8 mouse cellular contexts compared by ENCODE assay signal in genomic region chr6:30336912-30337311, GRCm38 (mm10). TPM values are rescaled to one million over a fixed set of nuclear protein-coding genes. Genes with fewer than 3 reads are reported as not detected.
DNase-seq lines count a peak whose midpoint lies in the region; ATAC-seq and TF ChIP-seq lines count a peak whose summit lies in the region.

No protein-coding gene starts in this region.

- no peak overlapping the region for H3K4me2 ChIP-seq in forebrain, postnatal 0 days (ENCODE audit: low read depth)
- no peak overlapping the region for H3K4me2 ChIP-seq in forebrain, embryonic 12.5 days
- H3K4me2 ChIP-seq in lung, embryonic 15.5 days: peak overlapping the region; percentile 43

- H3K79me2 ChIP-seq in heart, adult 2 months (replicated peaks; ENCODE audit: control insufficient read depth, insufficient read depth, low read length): no peaks in the 10 kb centered on the region

- peak; percentile 50; the same call in 1 of the 2 replicates for TF ChIP-seq POLR2A in heart, adult 2 months (IDR thresholded peaks at IDR 0.05; ENCODE audit: insufficient read depth, low read depth, low read length)
- TF ChIP-seq POLR2A in cerebellum, adult 2 months (IDR thresholded peaks at IDR 0.05; ENCODE audit: borderline replicate concordance, insufficient read depth, low read length): no peak

- intact Hi-C loops in heart, adult 2 months (cut with DNase I): loop anchor here (2.0 kb wide), 1 partner anchor 38 kb away; no protein-coding TSS in a partner anchor

- H3K9ac ChIP-seq in forebrain, postnatal 0 days: no peak overlapping the region
- no peak overlapping the region for H3K9ac ChIP-seq in forebrain, embryonic 12.5 days
- H3K9ac ChIP-seq in heart, adult 2 months (ENCODE audit: low read depth, low read length): no peak overlapping the region
- no peak overlapping the region for H3K9ac ChIP-seq in lung, embryonic 15.5 days

- H3K27ac ChIP-seq in forebrain, postnatal 0 days (ENCODE audit: low read depth, low read length): no peak overlapping the region
- H3K27ac ChIP-seq in forebrain, embryonic 12.5 days: no peak overlapping the region
- peak overlapping the region; percentile 67 for H3K27ac ChIP-seq in heart, adult 2 months
- peak overlapping the region; percentile 73 for H3K27ac ChIP-seq in lung, embryonic 15.5 days
- H3K27ac ChIP-seq in cerebellum, adult 2 months (ENCODE audit: insufficient read depth, low read length): no peak overlapping the region

- no peak for TF ChIP-seq CTCF in forebrain, postnatal 0 days (IDR thresholded peaks at IDR 0.05; ENCODE audit: low read depth)
- peak; percentile 30 for TF ChIP-seq CTCF in heart, adult 2 months (IDR thresholded peaks at IDR 0.05)
- TF ChIP-seq CTCF in cerebellum, adult 2 months (IDR thresholded peaks at IDR 0.05; ENCODE audit: borderline replicate concordance, insufficient read depth, low read depth, low read length): no peak

- TF ChIP-seq EP300 in heart, adult 2 months (IDR thresholded peaks at IDR 0.05; ENCODE audit: insufficient read depth, low read depth, low read length): peak; percentile 74

- H3K4me1 ChIP-seq in forebrain, postnatal 0 days (ENCODE audit: insufficient read depth): no peaks in the 10 kb centered on the region
- no peaks in the 10 kb centered on the region for H3K4me1 ChIP-seq in forebrain, embryonic 12.5 days
- H3K4me1 ChIP-seq in heart, adult 2 months (ENCODE audit: control insufficient read depth, insufficient read depth, low read length): peaks cover 2% of the 10 kb centered on the region; the same call in 1 of the 2 replicates
- peaks cover 6% of the 10 kb centered on the region; the same call in 1 of the 2 replicates for H3K4me1 ChIP-seq in lung, embryonic 15.5 days
- no peaks in the 10 kb centered on the region; the same call in 1 of the 2 replicates for H3K4me1 ChIP-seq in cerebellum, adult 2 months (ENCODE audit: control insufficient read depth, insufficient read depth, low read length)

- H3K4me3 ChIP-seq in forebrain, postnatal 0 days (ENCODE audit: low read depth, low read length): no peak overlapping the region
- H3K4me3 ChIP-seq in forebrain, embryonic 12.5 days (replicated peaks): no peak overlapping the region
- no peak overlapping the region for H3K4me3 ChIP-seq in heart, adult 2 months
- 0 out of 2 replicates have a peak overlapping the region, but pooled peaks have one; percentile 3 for H3K4me3 ChIP-seq in lung, embryonic 15.5 days
- no peak overlapping the region for H3K4me3 ChIP-seq in cerebellum, adult 2 months (replicated peaks; ENCODE audit: insufficient read depth, low read depth, low read length)

- WGBS in forebrain, postnatal 0 days: 18% methylated on average over 5 of the region's 5 CpGs
- WGBS in forebrain, embryonic 12.5 days: 41% methylated on average over 5 of the region's 5 CpGs
- 6% methylated on average over 5 of the region's 5 CpGs for WGBS in heart, adult 2 months
- 4% methylated on average over 5 of the region's 5 CpGs for WGBS in lung, embryonic 15.5 days
- 4% methylated on average over 5 of the region's 5 CpGs for WGBS in cerebellum, adult 2 months

- ATAC-seq in forebrain, postnatal 0 days: no peak; the same call in 1 of the 2 replicates
- no peak for ATAC-seq in forebrain, embryonic 12.5 days (ENCODE audit: low FRiP score)
- ATAC-seq in lung, embryonic 15.5 days (ENCODE audit: borderline replicate concordance, extremely low read depth, low FRiP score, low TSS enrichment): peak; percentile 90

- no peaks in the 10 kb centered on the region for H3K36me3 ChIP-seq in forebrain, postnatal 0 days (ENCODE audit: insufficient read depth)
- H3K36me3 ChIP-seq in forebrain, embryonic 12.5 days (replicated peaks): no peaks in the 10 kb centered on the region
- no peaks in the 10 kb centered on the region for H3K36me3 ChIP-seq in heart, adult 2 months (ENCODE audit: control insufficient read depth, insufficient read depth, low read length)
- no peaks in the 10 kb centered on the region for H3K36me3 ChIP-seq in lung, embryonic 15.5 days

- peak; percentile 13 for DNase-seq in forebrain, postnatal 0 days
- peak; percentile 85 for DNase-seq in T-cell, adult 2 months (ENCODE audit: low spot score)
- peak; percentile 76 to 87 for DNase-seq in heart, adult 2 months
- DNase-seq in kidney, adult 9 months: peak; percentile 82
- peak; percentile 48 to 49 for DNase-seq in spleen, adult 18-20 months
- no peak for DNase-seq in cerebellum, adult 2 months

- no peaks in the 10 kb centered on the region for H3K9me3 ChIP-seq in forebrain, postnatal 0 days (ENCODE audit: low read length)
- no peaks in the 10 kb centered on the region for H3K9me3 ChIP-seq in forebrain, embryonic 12.5 days
- H3K9me3 ChIP-seq in lung, embryonic 15.5 days: no peaks in the 10 kb centered on the region

- H3K27me3 ChIP-seq in forebrain, postnatal 0 days (ENCODE audit: insufficient read depth, low read length): no peaks in the 10 kb centered on the region
- H3K27me3 ChIP-seq in forebrain, embryonic 12.5 days: no peaks in the 10 kb centered on the region
- H3K27me3 ChIP-seq in heart, adult 2 months (ENCODE audit: control insufficient read depth, insufficient read depth, low read length): no peaks in the 10 kb centered on the region
- H3K27me3 ChIP-seq in lung, embryonic 15.5 days: no peaks in the 10 kb centered on the region
- no peaks in the 10 kb centered on the region for H3K27me3 ChIP-seq in cerebellum, adult 2 months (ENCODE audit: control insufficient read depth, insufficient read depth, low read length)

RNA-seq across cellular contexts. Expression of gene Ube2h, which starts 32.6 kb away (rescaled TPM):
- 33.3 and 42.7 TPM in 2 replicates for total RNA-seq in forebrain, postnatal 0 days (2014; rRNA removed)
- 31.3 and 37.7 TPM in 2 replicates for polyA plus RNA-seq in forebrain, postnatal 0 days (2015; fragmentation: Nextera tagmentation; extraction: Ambion mirVana)
- 56.9 and 62.3 TPM in 2 replicates for polyA plus RNA-seq in forebrain, embryonic 12.5 days (2016; fragmentation: Nextera tagmentation; extraction: Ambion mirVana)
- 10 to 100 TPM; 61.5 to 61.7 TPM for total RNA-seq in heart, adult 2 months (2021)
- polyA plus RNA-seq in heart, adult 2 months (2012; rRNA removed): 29.4 and 44.2 TPM in 2 replicates
- polyA plus RNA-seq in lung, embryonic 15.5 days (2015; fragmentation: Nextera tagmentation; extraction: Ambion mirVana): 39.7 and 40.1 TPM in 2 replicates
- polyA plus RNA-seq in cerebellum, adult 2 months (2012; rRNA removed): 78.4 and 78.9 TPM in 2 replicates

RNA-seq across cellular contexts. Expression of gene Zc3hc1, which starts 53.9 kb away (rescaled TPM):
- total RNA-seq in forebrain, postnatal 0 days (2014; rRNA removed): 56.7 and 57.2 TPM in 2 replicates
- polyA plus RNA-seq in forebrain, postnatal 0 days (2015; fragmentation: Nextera tagmentation; extraction: Ambion mirVana): 69.4 and 71.9 TPM in 2 replicates
- 65.2 and 66.5 TPM in 2 replicates for polyA plus RNA-seq in forebrain, embryonic 12.5 days (2016; fragmentation: Nextera tagmentation; extraction: Ambion mirVana)
- total RNA-seq in heart, adult 2 months (2021): 10 to 100 TPM; 16.0 to 16.2 TPM
- 13.4 and 15.1 TPM in 2 replicates for polyA plus RNA-seq in heart, adult 2 months (2012; rRNA removed)
- polyA plus RNA-seq in lung, embryonic 15.5 days (2015; fragmentation: Nextera tagmentation; extraction: Ambion mirVana): 62.7 and 65.2 TPM in 2 replicates
- 26.6 and 30.2 TPM in 2 replicates for polyA plus RNA-seq in cerebellum, adult 2 months (2012; rRNA removed)

Comparison
In these comparisons a context has a peak if more than half of its experiments do, and no peak if none do; other contexts are left out.
1. DNase-seq: peak in forebrain, postnatal 0 days (single experiment), T-cell, adult 2 months (single experiment), heart, adult 2 months (2 of 2), kidney, adult 9 months (single experiment) and spleen, adult 18-20 months (2 of 2); none in cerebellum, adult 2 months (0 of 2).
2. H3K27ac ChIP-seq: peak in heart, adult 2 months (single experiment) and lung, embryonic 15.5 days (single experiment); none in forebrain, postnatal 0 days (single experiment), forebrain, embryonic 12.5 days (single experiment) and cerebellum, adult 2 months (single experiment).